Mouse (Mus musculus) cerebellum, adult 2 months (tissue): Measurements from ENCODE around the gene 6030468B19Rik.

ENCODE experiments used
- CTCF ChIP-seq: fragments of 200-500 bp; IDR thresholded peaks from 2 replicates; pipeline ENCODE4 v1.5.1; 2011; ENCODE audit warnings: low read depth, mild to moderate bottlenecking, control low read depth, low read length, moderate library complexity, borderline replicate concordance; ENCODE audit not compliant: insufficient read depth
- POLR2A ChIP-seq: fragments of 200-500 bp; IDR thresholded peaks from 2 replicates; pipeline ENCODE4 v1.6.1; 2011; ENCODE audit warnings: low read length, control low read depth, borderline replicate concordance; ENCODE audit not compliant: insufficient read depth

DNA sequence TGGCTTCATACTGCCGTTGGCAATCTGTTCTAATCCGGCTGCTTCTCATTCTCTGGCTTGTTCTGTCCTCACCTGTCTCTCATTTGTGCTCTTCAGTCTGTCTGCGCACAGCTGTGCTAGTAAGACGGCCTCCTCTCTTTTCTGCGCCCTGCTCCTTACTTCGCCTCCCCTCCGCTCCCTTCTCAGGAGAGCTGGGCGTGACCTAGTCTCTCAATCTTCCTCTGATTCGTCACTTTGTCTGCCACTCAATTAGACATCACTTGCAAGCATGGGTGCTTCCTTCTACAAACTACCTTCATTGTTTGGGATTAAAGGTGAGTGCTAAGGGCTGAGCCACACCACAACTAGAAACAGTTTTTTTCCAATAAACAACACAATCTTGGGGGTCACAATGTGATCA is 56.8 kb downstream of the 6030468B19Rik start:
- TF ChIP-seq CTCF: no peak
- no peak for TF ChIP-seq POLR2A
